Mouse (Mus musculus) ES-E14 (cell line): ENCODE measurements around the gene Rpl36al.

Source experiments
- CHD2 ChIP-seq: IDR thresholded peaks from 2 replicates; pipeline ENCODE4 v1.6.1; 2014; ENCODE audit warnings: mild to moderate bottlenecking, low read depth, low read length, inconsistent platforms
- HCFC1 ChIP-seq: IDR thresholded peaks from 2 replicates; pipeline ENCODE4 v1.6.1; 2012; ENCODE audit warnings: low read length, inconsistent platforms, borderline replicate concordance; ENCODE audit not compliant: insufficient read depth
- ZC3H11A ChIP-seq: IDR thresholded peaks from 2 replicates; pipeline ENCODE4 v1.6.1; 2012; ENCODE audit warnings: low read depth, mild to moderate bottlenecking, inconsistent platforms, low read length, borderline replicate concordance
- ZNF384 ChIP-seq: IDR thresholded peaks from 2 replicates; pipeline ENCODE4 v1.6.1; 2012; ENCODE audit warnings: low read depth, low read length, inconsistent platforms

- TF ChIP-seq ZC3H11A (no peak), CHD2 (no peak), ZNF384 (no peak), HCFC1 (0 out of 2 replicates have a peak, but pooled peaks have one; percentile 2)
Observed at GRCm38 (mm10) chr12:69197378-69198163, 13.7 kb upstream of the Rpl36al start.
